Mouse (Mus musculus) forebrain, embryonic 11.5 days (tissue): ENCODE results near the gene Gmcl1. TPM values are rescaled to one million over a fixed set of nuclear protein-coding genes. Genes with fewer than 3 reads are reported as not detected.

Experiments
- ATAC-seq: fragments of 200-750 bp; cut with Nextera tagmentation; replicated peaks from 2 replicates; pipeline ENCODE4 v1.8.0; 2017; ENCODE audit warnings: moderate TSS enrichment; ENCODE audit not compliant: low FRiP score
- DNase-seq: peaks from one replicate; pipeline ENCODE4 v3.0.0-alpha.2; 2017; ENCODE audit warnings: low spot score
- H3K27ac ChIP-seq: fragments of 300-500 bp; sonication (generic); 2 replicates; pipeline ENCODE4 v1.5.1; 2014; ENCODE audit warnings: low read depth, low read length
- H3K27me3 ChIP-seq: fragments of 300-500 bp; sonication (generic); 2 replicates; pipeline ENCODE4 v1.6.1; 2014; ENCODE audit warnings: mild to moderate bottlenecking, low read length, mixed read lengths; ENCODE audit not compliant: control insufficient read depth, insufficient read depth
- H3K36me3 ChIP-seq: fragments of 300-500 bp; sonication (generic); 2 replicates; pipeline ENCODE4 v1.6.1; 2014; ENCODE audit warnings: mild to moderate bottlenecking, low read length, moderate library complexity, mixed read lengths; ENCODE audit not compliant: control insufficient read depth, insufficient read depth
- H3K4me1 ChIP-seq: fragments of 300-500 bp; sonication (generic); replicated peaks from 2 replicates; pipeline ENCODE4 v1.6.1; 2014; ENCODE audit warnings: low read length, mixed read lengths; ENCODE audit not compliant: control insufficient read depth, insufficient read depth
- H3K4me2 ChIP-seq: fragments of 300-500 bp; sonication (generic); 2 replicates; pipeline ENCODE4 v1.6.1; 2014; ENCODE audit warnings: low read depth, mild to moderate bottlenecking, low read length, moderate library complexity, mixed read lengths; ENCODE audit not compliant: severe bottlenecking
- H3K4me3 ChIP-seq: fragments of 300-500 bp; sonication (generic); 2 replicates; pipeline ENCODE4 v1.5.1; 2014; ENCODE audit warnings: low read depth, low read length
- H3K9ac ChIP-seq: fragments of 300-500 bp; sonication (generic); 2 replicates; pipeline ENCODE4 v1.6.1; 2014; ENCODE audit warnings: low read length
- H3K9me3 ChIP-seq: fragments of 300-500 bp; sonication (generic); 2 replicates; pipeline ENCODE4 v1.6.1; 2016; ENCODE audit warnings: low read length, mixed read lengths; ENCODE audit not compliant: control insufficient read depth
- WGBS: fragments of 180-500 bp; shearing (Covaris S2); extraction: QIAGEN DNeasy Blood & Tissue Kit; methylation state at CpG from one replicate; pipeline ENCODE4 v1.1.7; 2014; 5-methylcytosine and 5-hydroxymethylcytosine counted together
- polyA plus RNA-seq: library from polyadenylated mRNA; unstranded; fragments of >200 nt; fragmentation: Nextera tagmentation; extraction: Ambion mirVana; gene quantifications from 2 replicates; pipeline ENCODE4 v1.2.1, GENCODE M21; 2014

Gmcl1 gene
- polyA plus RNA-seq, 1 experiment from 2014 or later = 44.2 TPM

DNA sequence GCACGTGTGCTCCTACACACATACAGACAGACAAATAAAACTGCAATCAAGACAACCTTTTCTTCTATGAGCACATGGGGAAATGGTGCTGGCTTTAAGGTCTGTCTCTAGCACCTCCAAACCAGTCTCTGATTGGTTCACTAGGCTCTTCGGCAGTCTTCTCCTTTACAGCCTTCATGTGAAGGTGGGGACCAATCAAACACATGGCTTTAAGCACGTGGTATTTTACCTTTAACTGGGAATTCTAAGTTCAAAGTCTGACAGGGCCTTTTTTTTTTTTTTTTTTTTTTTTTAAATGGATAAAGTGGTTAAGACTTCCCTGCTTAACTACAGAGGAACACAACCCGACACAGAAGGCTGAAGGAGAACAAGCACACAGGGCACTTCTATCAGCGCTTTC is 68.1 kb downstream of the Gmcl1 start:
- no peak overlapping the region for H3K4me3 ChIP-seq
- ATAC-seq = no peak
- H3K27ac ChIP-seq = no peak overlapping the region
- no peaks in the 10 kb centered on the region for H3K27me3 ChIP-seq
- peaks cover 3% of the 10 kb centered on the region; the same call in 1 of the 2 replicates for H3K4me1 ChIP-seq
- no peak for DNase-seq
- WGBS = 88% methylated on average over 5 of the region's 5 CpGs
- H3K4me2 ChIP-seq = no peak overlapping the region
- no peak overlapping the region for H3K9ac ChIP-seq
- no peaks in the 10 kb centered on the region; the same call in 1 of the 2 replicates for H3K36me3 ChIP-seq
- H3K9me3 ChIP-seq = no peaks in the 10 kb centered on the region

DNA sequence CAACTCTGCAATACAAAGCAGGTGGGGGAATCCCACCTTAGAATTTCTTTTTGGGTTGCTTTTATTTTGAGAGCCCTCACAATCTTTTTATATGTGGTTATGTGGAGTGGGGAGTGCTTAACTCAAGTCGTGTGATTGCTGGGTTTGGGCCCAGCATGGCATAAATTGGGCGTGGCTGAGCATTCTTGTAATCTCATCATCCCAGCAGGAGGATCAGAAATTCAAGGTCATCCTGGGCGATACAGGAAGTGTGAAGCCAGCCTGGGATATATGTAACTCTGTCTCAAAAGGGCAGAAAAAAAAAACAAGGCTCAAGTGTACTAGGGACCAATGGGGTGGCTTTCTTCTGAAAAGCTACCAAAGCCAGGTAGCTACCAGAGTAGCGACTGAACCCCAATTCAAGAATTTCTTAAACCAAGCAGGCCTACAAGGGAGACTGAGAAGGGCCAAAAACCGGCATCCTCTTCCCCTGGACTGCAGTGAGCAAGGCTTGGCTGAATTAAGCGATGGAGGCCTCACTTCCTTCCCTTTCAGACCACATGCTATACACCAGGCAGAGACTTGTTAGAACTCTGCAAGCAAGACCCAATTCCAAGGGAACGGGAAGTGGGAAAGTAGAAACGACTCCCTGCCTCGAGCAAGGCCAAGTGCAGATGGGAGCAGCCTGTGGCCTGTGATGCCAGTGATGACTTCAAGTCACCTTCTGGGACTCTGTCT is 72.9 kb downstream of the Gmcl1 start:
- no peaks in the 10 kb centered on the region for H3K27me3 ChIP-seq
- no peak overlapping the region for H3K4me3 ChIP-seq
- no peak for DNase-seq
- no peak for ATAC-seq
- no peak overlapping the region for H3K4me2 ChIP-seq
- H3K9me3 ChIP-seq = no peaks in the 10 kb centered on the region
- no peak overlapping the region for H3K27ac ChIP-seq
- H3K9ac ChIP-seq = no peak overlapping the region
- WGBS = 79% methylated on average over 9 of the region's 9 CpGs
- no peaks in the 10 kb centered on the region for H3K4me1 ChIP-seq
- H3K36me3 ChIP-seq = no peaks in the 10 kb centered on the region; the same call in 1 of the 2 replicates

DNA sequence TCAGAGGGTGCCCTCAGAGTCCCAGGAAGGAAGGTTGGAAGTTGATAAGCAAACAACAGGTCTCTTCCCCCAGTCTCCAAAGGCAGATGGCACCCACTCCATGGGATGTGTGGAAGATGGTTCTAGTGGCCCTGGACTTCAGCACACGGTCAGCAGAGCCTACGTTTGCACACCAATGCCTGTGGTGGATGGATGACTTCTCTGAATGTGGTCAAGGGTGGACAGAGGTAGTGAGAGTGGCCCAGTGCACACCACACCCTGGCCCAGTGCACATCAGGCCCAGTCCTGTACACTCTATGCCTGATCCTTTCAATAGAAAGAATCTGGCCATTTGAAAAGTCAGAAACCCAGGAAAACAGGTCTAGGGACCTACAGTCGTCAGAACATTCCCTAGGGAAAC is 74.7 kb downstream of the Gmcl1 start:
- DNase-seq (no peak), ATAC-seq (no peak)
- no peak overlapping the region for H3K9ac ChIP-seq
- no peak overlapping the region for H3K27ac ChIP-seq
- no peaks in the 10 kb centered on the region for H3K4me1 ChIP-seq
- no peaks in the 10 kb centered on the region for H3K9me3 ChIP-seq
- H3K4me3 ChIP-seq = no peak overlapping the region
- no peaks in the 10 kb centered on the region for H3K27me3 ChIP-seq
- H3K36me3 ChIP-seq = no peaks in the 10 kb centered on the region; the same call in 1 of the 2 replicates
- no peak overlapping the region for H3K4me2 ChIP-seq
- 92% methylated on average over 3 of the region's 3 CpGs for WGBS

DNA sequence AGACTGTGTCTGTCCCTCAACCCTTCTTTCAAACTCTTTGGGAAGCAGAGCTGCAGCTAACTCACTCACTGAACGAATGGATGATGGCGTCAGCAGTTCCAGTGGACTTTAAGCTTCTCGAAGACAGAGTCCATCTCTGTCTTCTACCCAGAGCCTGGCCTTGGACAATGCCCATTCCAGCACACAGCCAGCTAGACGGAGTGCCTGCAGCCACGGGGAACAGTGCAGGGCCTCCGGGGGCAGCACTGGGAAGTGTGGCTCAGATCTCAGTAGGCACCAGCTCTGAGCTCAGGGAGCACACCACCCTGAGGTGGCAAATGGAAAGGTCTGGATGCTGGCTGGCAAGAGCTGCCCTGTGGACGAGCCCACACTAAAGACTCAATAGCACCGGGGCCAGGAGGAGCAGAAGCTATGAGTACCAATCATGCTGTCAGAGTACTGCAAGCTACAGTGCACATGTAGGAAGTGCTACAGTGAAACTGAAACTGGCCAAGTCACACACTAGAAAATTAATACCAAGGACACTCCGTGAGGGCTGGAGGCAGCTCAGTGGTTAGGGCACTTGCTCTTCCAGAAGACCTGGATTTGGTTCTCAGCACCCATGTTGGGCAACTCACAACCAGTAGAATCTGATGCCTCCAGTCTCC is 78.8 kb downstream of the Gmcl1 start:
- H3K4me3 ChIP-seq = no peak overlapping the region
- ATAC-seq (no peak), DNase-seq (no peak)
- H3K27ac ChIP-seq = no peak overlapping the region
- H3K9ac ChIP-seq = no peak overlapping the region
- no peaks in the 10 kb centered on the region for H3K4me1 ChIP-seq
- 79% methylated on average over 9 of the region's 9 CpGs for WGBS
- H3K27me3 ChIP-seq = no peaks in the 10 kb centered on the region
- no peak overlapping the region for H3K4me2 ChIP-seq
- H3K36me3 ChIP-seq = no peaks in the 10 kb centered on the region
- H3K9me3 ChIP-seq = no peaks in the 10 kb centered on the region

- WGBS = 89% methylated on average over 6 of the region's 6 CpGs
- DNase-seq (no peak), ATAC-seq (no peak)
- Histone ChIP-seq H3K4me2 (no peak overlapping the region), H3K9me3 (no peaks in the 10 kb centered on the region), H3K4me3 (no peak overlapping the region), H3K4me1 (no peaks in the 10 kb centered on the region), H3K36me3 (no peaks in the 10 kb centered on the region), H3K27ac (no peak overlapping the region), H3K9ac (no peak overlapping the region), H3K27me3 (no peaks in the 10 kb centered on the region)
These were observed 80.2 kb downstream of the Gmcl1 start for GRCm38 (mm10) chr6:86653026-86653425.

DNA sequence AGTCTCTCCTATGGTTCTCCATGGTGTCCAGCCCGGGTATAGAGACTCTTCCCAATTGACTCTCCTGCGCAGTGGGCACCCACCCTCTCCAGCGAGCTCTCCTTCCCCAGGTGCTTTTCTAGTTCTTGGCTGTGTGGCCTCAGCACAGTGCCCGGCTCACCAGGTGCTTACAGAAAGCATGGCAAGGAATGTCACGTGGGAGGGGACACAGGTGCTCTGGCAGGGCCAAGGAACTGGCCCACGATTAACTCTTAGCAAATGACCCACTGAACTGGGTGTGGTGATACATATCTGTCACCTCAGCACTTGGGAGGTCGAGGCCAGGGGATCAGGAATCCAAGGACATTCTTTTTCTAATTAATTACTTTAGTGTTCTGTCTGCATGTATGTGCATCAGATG is 87.0 kb downstream of the Gmcl1 start:
- Histone ChIP-seq H3K4me2 (no peak overlapping the region), H3K27ac (no peak overlapping the region), H3K4me3 (no peak overlapping the region), H3K9ac (no peak overlapping the region), H3K9me3 (no peaks in the 10 kb centered on the region), H3K36me3 (no peaks in the 10 kb centered on the region), H3K4me1 (no peaks in the 10 kb centered on the region; the same call in 1 of the 2 replicates), H3K27me3 (no peaks in the 10 kb centered on the region)
- DNase-seq (no peak), ATAC-seq (no peak)
- WGBS = 78% methylated on average over 7 of the region's 7 CpGs

- Histone ChIP-seq H3K4me2 (no peak overlapping the region), H3K4me1 (no peaks in the 10 kb centered on the region; the same call in 1 of the 2 replicates), H3K36me3 (no peaks in the 10 kb centered on the region), H3K4me3 (no peak overlapping the region), H3K27me3 (no peaks in the 10 kb centered on the region), H3K27ac (no peak overlapping the region), H3K9me3 (no peaks in the 10 kb centered on the region), H3K9ac (no peak overlapping the region)
- WGBS = 79% methylated on average over 4 of the region's 4 CpGs
- no peak for DNase-seq
- no peak for ATAC-seq
These were observed 87.6 kb downstream of the Gmcl1 start for GRCm38 (mm10) chr6:86645551-86645950.

DNA sequence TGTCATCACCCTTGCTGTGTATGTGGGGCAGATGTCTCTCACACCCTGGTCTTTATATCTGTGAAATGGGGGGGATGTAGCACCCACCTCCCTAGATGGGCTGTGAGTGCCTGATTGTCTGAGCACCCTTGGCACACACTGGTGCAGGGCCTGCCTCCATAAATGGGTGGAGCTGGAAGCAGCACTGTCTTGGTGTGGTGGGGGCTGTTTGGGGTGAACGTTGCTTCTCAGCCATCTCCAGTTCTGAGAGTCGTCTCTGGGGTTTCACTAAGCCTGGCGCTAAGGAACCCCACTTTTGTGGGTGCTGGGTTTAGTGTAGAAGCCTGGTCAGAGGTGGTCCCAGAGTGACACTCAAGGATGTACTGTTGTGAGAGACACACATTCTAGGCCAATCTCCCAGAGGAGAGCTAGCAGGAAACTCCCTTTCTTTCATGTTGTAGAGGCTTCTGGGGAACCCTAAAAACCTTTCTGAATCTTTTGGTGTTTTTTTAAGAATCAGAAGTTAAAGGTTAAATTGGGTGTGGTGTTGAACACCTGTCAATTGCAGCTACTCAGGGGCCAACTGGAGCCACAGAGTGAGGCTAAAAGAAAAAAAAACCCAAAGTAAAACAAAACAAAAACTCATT is 88.3 kb downstream of the Gmcl1 start:
- Histone ChIP-seq H3K4me1 (no peaks in the 10 kb centered on the region; the same call in 1 of the 2 replicates), H3K36me3 (no peaks in the 10 kb centered on the region), H3K27ac (no peak overlapping the region), H3K4me2 (no peak overlapping the region), H3K9me3 (no peaks in the 10 kb centered on the region), H3K4me3 (no peak overlapping the region), H3K27me3 (no peaks in the 10 kb centered on the region), H3K9ac (no peak overlapping the region)
- no peak for ATAC-seq
- DNase-seq = no peak
- WGBS = 79% methylated on average over 3 of the region's 3 CpGs
